Mouse (Mus musculus): ENCODE data around the gene Fancc. TPM values are rescaled to one million over a fixed set of nuclear protein-coding genes. Genes with fewer than 3 reads are reported as not detected.

The Fancc gene
- polyA plus RNA-seq, 1 experiment from 2014 or later = 15.3 TPM

DNA sequence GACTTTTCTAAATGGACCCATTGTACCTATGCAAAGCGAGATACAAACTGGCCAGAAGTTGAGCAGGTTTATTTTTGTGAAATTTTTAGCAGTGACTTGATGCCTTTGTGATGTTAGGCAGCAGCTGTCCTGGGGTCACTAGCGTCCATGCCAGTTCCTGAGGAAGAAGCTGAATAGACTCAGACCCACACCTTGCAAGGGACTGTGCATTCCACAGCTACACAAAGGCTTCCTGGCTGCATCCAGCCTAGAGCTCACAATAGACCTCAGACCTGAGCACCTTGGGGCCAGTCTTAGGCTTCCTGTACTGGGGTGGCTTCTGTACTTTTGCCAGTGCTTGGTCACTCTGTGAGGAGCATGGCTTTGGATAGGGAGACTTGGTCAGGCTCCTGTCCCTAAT is 223.2 kb downstream of the Fancc start:
- WGBS = 56% methylated on average over 2 of the region's 2 CpGs
- Histone ChIP-seq H3K9ac (no peak overlapping the region), H3K4me3 (0 out of 2 replicates have a peak overlapping the region, but pooled peaks have one; percentile 4)

DNA sequence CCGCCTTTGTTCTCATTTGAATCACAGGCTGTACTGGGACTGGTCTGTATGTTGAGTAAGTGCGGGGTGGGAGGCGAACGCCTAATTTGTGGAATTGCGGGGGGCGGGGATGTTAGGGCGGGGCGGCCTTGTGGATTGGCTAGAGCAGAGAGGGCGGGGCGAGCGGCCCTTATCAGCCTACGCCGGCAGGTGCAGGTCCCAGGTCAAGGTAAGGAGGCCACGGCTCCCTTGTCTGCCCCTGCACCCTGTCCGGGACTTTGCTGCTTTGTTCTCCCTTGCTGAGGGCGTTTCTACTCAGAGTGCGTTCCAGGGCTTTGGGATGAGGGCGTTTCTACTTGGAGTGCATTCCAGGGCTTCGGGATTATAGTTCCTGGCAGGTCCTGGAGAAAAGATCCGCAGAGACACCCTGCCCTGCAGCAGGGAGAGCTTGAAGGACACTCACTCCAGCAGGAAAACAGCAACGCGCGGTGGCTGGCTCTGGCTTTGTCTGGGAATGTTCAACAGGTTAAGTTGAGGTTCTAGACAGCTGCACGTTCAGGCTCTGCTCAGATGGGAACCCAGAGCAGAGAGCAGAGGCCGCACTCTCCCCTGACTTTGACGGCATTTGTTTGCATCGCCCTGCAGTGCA is 224.4 kb downstream of the Fancc start:
- Histone ChIP-seq H3K27me3 (replicated peaks) (no peaks in the 10 kb centered on the region), H3K9ac (peak overlapping the region; percentile 65), H3K4me1 (replicated peaks) (peaks cover 54% of the 10 kb centered on the region), H3K27ac (ENCODE audit: poor library complexity, severe bottlenecking) (peak overlapping the region; percentile 60), H3K9me3 (replicated peaks) (no peaks in the 10 kb centered on the region), H3K36me3 (0 out of 2 replicates have a peak, but pooled peaks cover 1% of the 10 kb centered on the region), H3K4me3 (peak overlapping the region; percentile 49), H3K4me2 (peak overlapping the region; percentile 78)
- 1% methylated on average over 27 of the region's 27 CpGs for WGBS
- ATAC-seq (ENCODE audit: insufficient number of reproducible peaks, low FRiP score) = peak; percentile 82

More for the DNA sequence above, 223.2 kb downstream of the Fancc start:
- H3K9me3 ChIP-seq (replicated peaks) = no peaks in the 10 kb centered on the region
- peaks cover 59% of the 10 kb centered on the region for H3K4me1 ChIP-seq (replicated peaks)
- H3K36me3 ChIP-seq = no peaks in the 10 kb centered on the region
- ATAC-seq (ENCODE audit: insufficient number of reproducible peaks, low FRiP score) = no peak
- H3K27ac ChIP-seq (ENCODE audit: poor library complexity, severe bottlenecking) = no peak overlapping the region
- H3K4me2 ChIP-seq = peak overlapping the region; percentile 36
- H3K27me3 ChIP-seq (replicated peaks) = no peaks in the 10 kb centered on the region

DNA sequence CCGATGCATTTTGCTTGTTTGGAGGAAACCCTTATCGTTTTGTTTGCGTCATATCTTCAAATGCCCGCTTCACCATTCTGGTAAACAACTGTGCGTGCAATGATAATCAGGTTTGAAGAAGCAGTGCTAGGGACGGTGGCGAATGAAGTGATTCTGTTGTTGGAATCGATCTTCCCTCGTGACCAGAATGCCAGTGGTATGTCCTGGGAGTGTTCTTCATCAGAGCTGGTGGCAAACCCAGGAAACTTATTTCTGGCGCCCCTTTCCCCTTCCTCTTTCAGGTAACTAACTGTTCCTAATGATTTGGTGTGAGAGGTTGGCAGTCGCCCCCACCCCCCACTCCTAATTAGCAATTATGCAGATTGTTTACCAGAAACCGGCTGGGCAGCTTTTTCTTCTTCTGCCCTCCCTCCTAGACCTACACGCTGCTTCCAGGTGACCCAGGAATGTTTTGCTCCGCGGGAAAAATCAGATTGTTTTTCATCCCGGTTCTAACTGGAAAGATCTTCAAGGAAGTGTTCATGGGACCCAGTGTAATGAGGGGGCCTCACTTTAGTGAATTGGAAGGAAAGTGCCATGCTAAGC is 225.0 kb downstream of the Fancc start:
- Histone ChIP-seq H3K9me3 (replicated peaks) (no peaks in the 10 kb centered on the region), H3K36me3 (0 out of 2 replicates have a peak, but pooled peaks cover 5% of the 10 kb centered on the region), H3K4me2 (peak overlapping the region; percentile 78), H3K27ac (ENCODE audit: poor library complexity, severe bottlenecking) (peak overlapping the region; percentile 60), H3K9ac (peak overlapping the region; percentile 65), H3K4me1 (replicated peaks) (peaks cover 48% of the 10 kb centered on the region), H3K27me3 (replicated peaks) (no peaks in the 10 kb centered on the region), H3K4me3 (peak overlapping the region; percentile 49)
- WGBS = 10% methylated on average over 16 of the region's 16 CpGs
- no peak for ATAC-seq (ENCODE audit: insufficient number of reproducible peaks, low FRiP score)

DNA sequence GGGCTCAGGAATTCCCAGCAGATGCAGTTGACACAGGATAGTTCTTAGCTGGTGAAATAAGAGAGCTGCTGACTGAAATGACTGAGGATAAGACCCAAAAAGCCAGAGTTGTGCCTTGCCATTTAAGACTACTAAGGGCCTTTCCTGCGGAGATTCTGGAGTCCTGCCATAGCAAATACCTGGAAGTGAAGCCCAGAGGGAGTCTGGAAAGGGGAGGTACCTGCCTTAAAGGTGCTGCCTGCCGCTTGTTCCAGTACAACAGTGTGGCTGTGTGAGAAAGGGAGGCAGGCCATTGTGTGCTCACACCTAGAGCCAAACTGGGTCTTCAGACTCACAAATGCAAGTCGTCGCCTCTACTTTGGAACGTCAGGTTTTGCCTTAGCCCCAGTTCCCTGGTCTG is 226.9 kb downstream of the Fancc start:
- whole genome bisulfite sequencing = 54% methylated on average over 5 of the region's 5 CpGs
- Histone ChIP-seq H3K9me3 (replicated peaks) (no peaks in the 10 kb centered on the region), H3K4me1 (replicated peaks) (peaks cover 50% of the 10 kb centered on the region), H3K27ac (ENCODE audit: poor library complexity, severe bottlenecking) (no peak overlapping the region), H3K4me3 (no peak overlapping the region), H3K36me3 (0 out of 2 replicates have a peak, but pooled peaks cover 5% of the 10 kb centered on the region), H3K27me3 (replicated peaks) (no peaks in the 10 kb centered on the region), H3K4me2 (no peak overlapping the region), H3K9ac (no peak overlapping the region)
- ATAC-seq (ENCODE audit: insufficient number of reproducible peaks, low FRiP score) = no peak

DNA sequence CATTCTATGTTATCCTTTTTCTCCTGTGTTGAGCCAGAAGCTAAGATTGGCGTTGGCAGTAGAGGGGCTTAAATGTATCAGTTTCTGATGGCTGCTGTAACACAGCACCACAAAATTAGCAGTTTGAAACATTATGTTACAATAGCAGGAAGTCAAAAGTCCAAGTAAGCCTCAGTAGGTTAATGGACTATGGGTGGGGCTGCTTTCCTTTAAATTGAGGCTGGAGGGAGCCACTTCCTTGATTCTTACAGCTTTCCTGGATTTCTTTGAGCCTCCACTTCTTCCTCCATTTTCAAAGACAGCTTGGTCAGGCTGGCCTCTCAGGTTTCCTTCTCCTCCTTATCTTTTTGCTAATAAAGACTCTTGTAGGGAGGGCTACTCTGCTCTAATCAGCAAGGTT is 228.3 kb downstream of the Fancc start:
- peaks cover 6% of the 10 kb centered on the region for H3K36me3 ChIP-seq
- no peak overlapping the region for H3K27ac ChIP-seq (ENCODE audit: poor library complexity, severe bottlenecking)
- H3K9ac ChIP-seq = no peak overlapping the region
- H3K27me3 ChIP-seq (replicated peaks) = no peaks in the 10 kb centered on the region
- H3K4me1 ChIP-seq (replicated peaks) = peaks cover 54% of the 10 kb centered on the region
- WGBS = 73% methylated on average over 1 of the region's 1 CpGs
- H3K4me3 ChIP-seq = no peak overlapping the region
- ATAC-seq (ENCODE audit: insufficient number of reproducible peaks, low FRiP score) = no peak
- H3K9me3 ChIP-seq (replicated peaks) = no peaks in the 10 kb centered on the region
- no peak overlapping the region for H3K4me2 ChIP-seq

DNA sequence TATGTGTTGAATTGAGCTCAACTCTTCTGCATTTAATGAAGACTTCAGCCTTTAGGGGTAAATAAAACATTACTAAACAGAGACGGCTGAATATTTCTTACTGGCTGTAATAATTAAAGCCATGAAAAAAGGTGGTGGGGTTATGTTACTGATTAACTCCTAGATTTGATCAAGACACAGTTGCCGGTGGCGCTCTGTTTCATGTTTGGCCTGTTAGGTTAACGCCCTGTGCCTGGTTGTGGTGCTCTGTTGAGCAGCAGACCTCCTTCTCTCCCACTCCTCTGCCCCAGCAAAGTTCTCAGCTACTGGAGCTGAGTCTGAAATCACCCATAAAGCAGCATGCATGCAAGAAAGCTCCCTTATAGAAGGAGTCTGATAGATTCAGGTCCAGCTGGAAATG is 228.7 kb downstream of the Fancc start:
- Histone ChIP-seq H3K4me1 (replicated peaks) (peaks cover 57% of the 10 kb centered on the region), H3K4me2 (no peak overlapping the region), H3K36me3 (peaks cover 10% of the 10 kb centered on the region), H3K9me3 (replicated peaks) (no peaks in the 10 kb centered on the region), H3K27me3 (replicated peaks) (no peaks in the 10 kb centered on the region), H3K4me3 (no peak overlapping the region), H3K27ac (ENCODE audit: poor library complexity, severe bottlenecking) (no peak overlapping the region), H3K9ac (no peak overlapping the region)
- no peak for ATAC-seq (ENCODE audit: insufficient number of reproducible peaks, low FRiP score)
- 77% methylated on average over 4 of the region's 4 CpGs for WGBS

DNA sequence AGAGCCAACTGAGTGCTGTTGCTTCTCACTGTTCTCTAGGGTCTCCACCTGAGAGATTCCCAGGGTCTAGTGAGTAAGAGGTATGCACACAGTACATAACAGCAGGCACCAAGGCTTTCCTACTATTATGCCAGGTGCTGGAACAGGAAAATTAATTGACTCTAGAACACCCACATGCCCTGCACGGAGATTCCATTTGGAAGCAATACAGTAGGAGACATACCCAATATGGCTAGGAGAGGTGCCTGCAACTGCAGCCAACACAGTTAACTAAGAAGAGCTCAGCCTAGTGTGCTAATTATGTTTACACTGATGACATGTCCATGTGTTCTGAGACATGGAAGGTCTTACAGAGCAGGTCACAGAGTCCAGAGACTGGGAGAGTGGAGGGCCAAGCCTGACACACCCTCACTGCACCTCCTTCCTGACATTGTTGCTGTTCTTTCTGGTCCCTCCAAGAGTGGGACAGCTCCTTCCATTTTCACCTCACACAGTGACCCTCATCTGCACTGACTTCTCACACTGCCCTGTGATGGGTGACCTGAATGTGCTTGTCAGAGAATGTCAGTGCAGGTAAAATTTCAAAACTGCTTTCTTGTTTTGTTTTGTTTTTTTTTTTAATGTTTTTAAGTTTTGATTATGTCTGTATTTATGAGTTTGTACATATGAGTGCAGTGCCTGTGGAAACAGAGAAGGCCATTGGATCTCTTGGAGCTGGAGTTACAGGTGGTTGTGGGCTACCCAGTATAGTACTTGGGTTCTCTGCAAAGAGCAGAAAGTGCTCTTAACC is 234.7 kb downstream of the Fancc start:
- Histone ChIP-seq H3K9me3 (replicated peaks) (no peaks in the 10 kb centered on the region), H3K36me3 (peaks cover 21% of the 10 kb centered on the region), H3K4me1 (replicated peaks) (peaks cover 74% of the 10 kb centered on the region)

DNA sequence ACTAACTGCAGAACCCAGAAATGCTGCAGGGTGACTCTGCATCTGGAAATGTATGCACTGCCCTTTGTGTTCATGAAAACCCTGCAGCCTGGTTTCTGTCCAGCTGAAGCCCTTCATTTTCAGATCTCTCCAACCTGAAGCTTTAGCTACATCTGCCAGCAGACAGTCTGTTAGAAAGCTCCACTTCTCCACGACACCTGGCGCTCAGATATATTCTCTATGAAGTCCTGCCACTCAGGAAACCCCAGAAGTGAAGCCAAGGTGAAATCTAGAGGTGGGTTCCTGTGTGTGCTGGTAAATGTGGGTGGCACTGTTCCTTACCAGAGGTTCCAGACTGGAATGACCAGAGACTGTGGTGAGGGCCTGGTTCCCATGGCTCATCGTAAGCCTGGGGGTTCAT is 235.4 kb downstream of the Fancc start:
- peaks cover 78% of the 10 kb centered on the region for H3K4me1 ChIP-seq (replicated peaks)
- no peaks in the 10 kb centered on the region for H3K27me3 ChIP-seq (replicated peaks)
- no peak overlapping the region for H3K4me3 ChIP-seq
- H3K36me3 ChIP-seq = peaks cover 26% of the 10 kb centered on the region
- peak overlapping the region; percentile 94 for H3K27ac ChIP-seq (ENCODE audit: poor library complexity, severe bottlenecking)
- no peak for ATAC-seq (ENCODE audit: insufficient number of reproducible peaks, low FRiP score)
- WGBS = 88% methylated on average over 3 of the region's 3 CpGs
- H3K4me2 ChIP-seq = no peak overlapping the region
- no peaks in the 10 kb centered on the region for H3K9me3 ChIP-seq (replicated peaks)
- 0 out of 2 replicates have a peak overlapping the region, but pooled peaks have one; percentile 15 for H3K9ac ChIP-seq

More for the DNA sequence above, 234.7 kb downstream of the Fancc start:
- ATAC-seq (ENCODE audit: insufficient number of reproducible peaks, low FRiP score) = no peak
- no peak overlapping the region for H3K4me3 ChIP-seq
- H3K27me3 ChIP-seq (replicated peaks) = no peaks in the 10 kb centered on the region
- no peak overlapping the region for H3K4me2 ChIP-seq
- 90% methylated on average over 1 of the region's 1 CpGs for WGBS
- H3K27ac ChIP-seq (ENCODE audit: poor library complexity, severe bottlenecking) = no peak overlapping the region
- no peak overlapping the region for H3K9ac ChIP-seq

DNA sequence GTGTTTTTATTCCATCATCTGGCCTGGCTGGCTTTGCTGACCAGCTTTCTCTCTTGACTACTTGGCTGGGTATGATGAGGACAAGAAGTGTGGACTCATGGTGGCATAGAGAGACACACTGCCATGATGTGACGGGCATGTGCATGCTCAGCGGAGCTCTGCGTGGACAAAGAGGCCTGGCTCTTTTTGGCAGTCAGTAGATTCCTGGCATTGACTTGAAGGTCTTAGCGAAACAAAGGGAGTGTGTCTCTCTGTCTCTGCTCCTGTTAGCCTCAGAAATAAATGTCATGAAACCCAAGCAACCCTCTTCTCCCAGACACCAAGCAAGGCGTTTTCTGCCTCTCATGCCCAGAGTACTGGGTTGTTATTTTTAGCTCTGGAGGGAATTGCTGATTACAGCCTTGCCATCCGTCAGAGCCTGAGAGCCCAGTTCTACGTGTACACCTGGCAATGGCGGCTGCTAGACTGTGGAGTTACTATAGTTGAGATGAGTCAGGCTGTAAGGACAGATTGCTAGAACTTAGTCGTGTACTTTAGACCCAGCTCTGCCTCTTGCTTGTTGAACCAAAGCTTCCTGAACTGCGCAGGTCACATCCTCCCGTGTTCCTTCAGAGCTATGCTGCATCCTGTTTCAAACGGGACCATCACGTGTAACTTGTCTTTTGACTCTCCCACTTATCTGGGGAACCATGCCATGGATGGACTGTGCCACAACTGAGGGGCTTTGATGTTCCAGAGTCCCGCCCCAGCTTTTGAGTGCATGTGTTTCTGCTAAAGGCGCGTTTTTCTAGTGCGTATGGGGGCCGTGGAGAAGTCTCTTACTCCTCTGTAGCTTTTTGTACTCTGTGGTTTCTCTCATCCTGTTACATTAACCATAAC is 236.1 kb downstream of the Fancc start:
- H3K9ac ChIP-seq = peak overlapping the region; percentile 57; the same call in 1 of the 2 replicates
- H3K4me3 ChIP-seq = no peak overlapping the region
- peak overlapping the region; percentile 52 for H3K4me2 ChIP-seq
- 0 out of 2 replicates have a peak, but pooled peaks have one; percentile 38 for ATAC-seq (ENCODE audit: insufficient number of reproducible peaks, low FRiP score)
- H3K9me3 ChIP-seq (replicated peaks) = no peaks in the 10 kb centered on the region
- peak overlapping the region; percentile 94 for H3K27ac ChIP-seq (ENCODE audit: poor library complexity, severe bottlenecking)
- 49% methylated on average over 18 of the region's 18 CpGs for WGBS
- peaks cover 78% of the 10 kb centered on the region for H3K4me1 ChIP-seq (replicated peaks)
- no peaks in the 10 kb centered on the region for H3K27me3 ChIP-seq (replicated peaks)
- peaks cover 27% of the 10 kb centered on the region for H3K36me3 ChIP-seq

DNA sequence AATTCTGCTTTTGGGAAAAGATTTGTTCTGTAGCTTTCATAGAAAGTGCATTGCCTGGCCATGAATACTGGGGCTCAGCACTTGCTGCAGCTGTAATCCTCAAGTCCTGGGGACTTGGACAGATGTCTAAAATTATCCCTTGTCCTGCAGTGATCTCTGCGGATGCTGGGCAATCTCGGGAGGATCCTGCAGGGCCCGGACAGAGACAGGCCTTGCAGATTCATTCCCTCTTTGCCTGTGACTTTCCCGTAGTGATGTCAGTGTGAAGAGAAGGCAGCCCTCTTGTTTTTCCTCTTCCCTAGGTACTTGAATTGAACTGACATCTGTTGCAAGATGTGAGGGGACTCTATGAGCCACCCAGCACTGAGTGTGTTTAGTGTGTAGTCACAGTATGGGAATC is 236.9 kb downstream of the Fancc start:
- Histone ChIP-seq H3K4me1 (replicated peaks) (peaks cover 80% of the 10 kb centered on the region), H3K4me2 (peak overlapping the region; percentile 52), H3K9ac (peak overlapping the region; percentile 57; the same call in 1 of the 2 replicates), H3K36me3 (peaks cover 27% of the 10 kb centered on the region), H3K27ac (ENCODE audit: poor library complexity, severe bottlenecking) (peak overlapping the region; percentile 94), H3K4me3 (no peak overlapping the region), H3K27me3 (replicated peaks) (no peaks in the 10 kb centered on the region), H3K9me3 (replicated peaks) (no peaks in the 10 kb centered on the region)
- WGBS = 28% methylated on average over 4 of the region's 4 CpGs
- no peak for ATAC-seq (ENCODE audit: insufficient number of reproducible peaks, low FRiP score)
